Mouse (Mus musculus): Measurements from ENCODE around the gene Hoxb3. TPM values are rescaled to one million over a fixed set of nuclear protein-coding genes. Genes with fewer than 3 reads are reported as not detected.

The Hoxb3 gene
- 0.65 and 0.79 TPM in 2 replicates for polyA plus RNA-seq (2014; fragmentation: Nextera tagmentation; extraction: Ambion mirVana)

DNA sequence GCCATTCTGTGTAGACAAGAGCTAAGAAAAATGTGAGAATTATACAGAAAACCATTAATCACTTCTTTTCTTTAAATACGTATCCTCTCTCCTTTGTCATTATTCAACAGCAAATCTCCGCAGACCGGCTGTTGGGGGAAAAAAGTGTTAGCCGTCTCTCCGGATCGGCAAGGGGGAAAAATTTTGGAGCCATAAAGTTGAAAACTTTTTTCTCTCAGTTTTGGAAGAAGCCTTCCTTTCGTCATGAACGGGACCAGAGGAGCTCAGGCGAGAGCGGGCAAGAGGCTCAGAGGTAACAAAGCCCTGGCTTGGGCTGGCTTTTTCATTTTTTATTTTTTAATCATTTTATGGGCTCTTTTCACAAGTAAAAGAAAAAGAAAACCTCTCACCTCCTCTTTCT is at the start of gene Hoxb3:
TSS of gene Hoxb3 (plus strand) at position 173 of the 400 bp plus-strand sequence.
- Histone ChIP-seq H3K9ac (replicated peaks; ENCODE audit: low read length) (no peak within 1 kb of the TSS), H3K4me3 (ENCODE audit: low read depth, low read length) (no peak within 1 kb of the TSS), H3K4me1 (ENCODE audit: control insufficient read depth, insufficient read depth, low read length) (no peaks in the 10 kb centered on the region; the same call in 1 of the 2 replicates), H3K27me3 (ENCODE audit: control insufficient read depth, insufficient read depth, low read length) (peaks cover 91% of the 10 kb centered on the region), H3K27ac (replicated peaks; ENCODE audit: low read depth, low read length) (no peak within 1 kb of the TSS), H3K4me2 (ENCODE audit: low read depth, low read length) (no peak within 1 kb of the TSS), H3K36me3 (replicated peaks; ENCODE audit: control insufficient read depth, insufficient read depth, low read depth, low read length) (no peaks in the 10 kb centered on the region), H3K9me3 (replicated peaks; ENCODE audit: control insufficient read depth, low read length) (no peaks in the 10 kb centered on the region)
- DNase-seq (ENCODE audit: low spot score) (no peak), ATAC-seq (replicated peaks; ENCODE audit: insufficient number of reproducible peaks, low FRiP score, low TSS enrichment, low read depth) (no peak)
- WGBS, result 5% methylated on average over 10 of the region's 10 CpGs

DNA sequence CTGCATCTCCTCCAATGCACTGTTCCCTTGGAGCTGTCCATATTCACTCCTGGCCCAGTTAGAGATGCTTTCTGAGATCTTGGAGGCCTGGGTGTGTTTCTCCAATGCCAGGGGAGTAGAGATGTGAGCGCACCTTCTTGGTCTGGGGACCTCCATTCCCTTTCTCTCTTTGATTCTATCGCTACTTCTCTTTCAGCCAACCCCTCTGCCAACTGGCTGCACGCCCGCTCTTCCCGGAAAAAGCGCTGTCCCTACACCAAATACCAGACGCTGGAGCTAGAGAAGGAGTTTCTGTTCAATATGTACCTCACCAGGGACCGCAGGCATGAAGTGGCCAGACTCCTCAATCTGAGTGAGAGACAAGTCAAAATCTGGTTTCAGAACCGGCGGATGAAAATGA is 48.7 kb upstream of the Hoxb3 start:
- Histone ChIP-seq H3K36me3 (replicated peaks; ENCODE audit: control insufficient read depth, insufficient read depth, low read depth, low read length) (no peaks in the 10 kb centered on the region), H3K4me3 (ENCODE audit: low read depth, low read length) (no peak overlapping the region), H3K9me3 (replicated peaks; ENCODE audit: control insufficient read depth, low read length) (no peaks in the 10 kb centered on the region), H3K4me1 (ENCODE audit: control insufficient read depth, insufficient read depth, low read length) (peaks cover 2% of the 10 kb centered on the region; the same call in 1 of the 2 replicates), H3K27ac (replicated peaks; ENCODE audit: low read depth, low read length) (no peak overlapping the region), H3K27me3 (ENCODE audit: control insufficient read depth, insufficient read depth, low read length) (peaks cover 99% of the 10 kb centered on the region), H3K9ac (replicated peaks; ENCODE audit: low read length) (no peak overlapping the region), H3K4me2 (ENCODE audit: low read depth, low read length) (no peak overlapping the region)
- ATAC-seq (replicated peaks; ENCODE audit: insufficient number of reproducible peaks, low FRiP score, low TSS enrichment, low read depth), result no peak
- no peak for DNase-seq (ENCODE audit: low spot score)
- WGBS, result 3% methylated on average over 10 of the region's 10 CpGs

DNA sequence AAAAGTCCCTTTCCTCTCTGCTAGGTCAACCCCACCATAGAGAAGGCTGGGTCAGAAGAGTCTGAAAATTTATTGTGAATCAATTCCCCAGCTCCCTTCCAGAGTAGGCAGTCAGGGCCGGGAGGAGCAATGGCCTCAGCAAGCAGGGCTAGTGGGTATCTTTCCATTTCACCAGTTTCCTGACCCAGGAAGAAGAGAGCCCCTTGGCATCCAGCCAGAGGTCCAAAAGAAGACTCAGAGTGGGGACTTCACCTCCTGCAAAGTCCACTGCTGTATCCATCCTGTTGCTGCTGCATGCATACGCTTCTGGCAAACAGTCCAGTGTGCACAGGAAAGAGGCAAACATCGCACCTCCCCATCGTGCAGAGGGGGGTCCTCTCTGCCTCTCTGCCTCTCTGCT is 47.2 kb upstream of the Hoxb3 start:
- DNase-seq (ENCODE audit: low spot score), result no peak
- Histone ChIP-seq H3K9ac (replicated peaks; ENCODE audit: low read length) (no peak overlapping the region), H3K9me3 (replicated peaks; ENCODE audit: control insufficient read depth, low read length) (no peaks in the 10 kb centered on the region), H3K27me3 (ENCODE audit: control insufficient read depth, insufficient read depth, low read length) (peaks cover 98% of the 10 kb centered on the region), H3K4me3 (ENCODE audit: low read depth, low read length) (no peak overlapping the region), H3K36me3 (replicated peaks; ENCODE audit: control insufficient read depth, insufficient read depth, low read depth, low read length) (no peaks in the 10 kb centered on the region), H3K4me2 (ENCODE audit: low read depth, low read length) (no peak overlapping the region), H3K4me1 (ENCODE audit: control insufficient read depth, insufficient read depth, low read length) (peaks cover 2% of the 10 kb centered on the region; the same call in 1 of the 2 replicates), H3K27ac (replicated peaks; ENCODE audit: low read depth, low read length) (no peak overlapping the region)
- no peak for ATAC-seq (replicated peaks; ENCODE audit: insufficient number of reproducible peaks, low FRiP score, low TSS enrichment, low read depth)
- 5% methylated on average over 4 of the region's 4 CpGs for WGBS

DNA sequence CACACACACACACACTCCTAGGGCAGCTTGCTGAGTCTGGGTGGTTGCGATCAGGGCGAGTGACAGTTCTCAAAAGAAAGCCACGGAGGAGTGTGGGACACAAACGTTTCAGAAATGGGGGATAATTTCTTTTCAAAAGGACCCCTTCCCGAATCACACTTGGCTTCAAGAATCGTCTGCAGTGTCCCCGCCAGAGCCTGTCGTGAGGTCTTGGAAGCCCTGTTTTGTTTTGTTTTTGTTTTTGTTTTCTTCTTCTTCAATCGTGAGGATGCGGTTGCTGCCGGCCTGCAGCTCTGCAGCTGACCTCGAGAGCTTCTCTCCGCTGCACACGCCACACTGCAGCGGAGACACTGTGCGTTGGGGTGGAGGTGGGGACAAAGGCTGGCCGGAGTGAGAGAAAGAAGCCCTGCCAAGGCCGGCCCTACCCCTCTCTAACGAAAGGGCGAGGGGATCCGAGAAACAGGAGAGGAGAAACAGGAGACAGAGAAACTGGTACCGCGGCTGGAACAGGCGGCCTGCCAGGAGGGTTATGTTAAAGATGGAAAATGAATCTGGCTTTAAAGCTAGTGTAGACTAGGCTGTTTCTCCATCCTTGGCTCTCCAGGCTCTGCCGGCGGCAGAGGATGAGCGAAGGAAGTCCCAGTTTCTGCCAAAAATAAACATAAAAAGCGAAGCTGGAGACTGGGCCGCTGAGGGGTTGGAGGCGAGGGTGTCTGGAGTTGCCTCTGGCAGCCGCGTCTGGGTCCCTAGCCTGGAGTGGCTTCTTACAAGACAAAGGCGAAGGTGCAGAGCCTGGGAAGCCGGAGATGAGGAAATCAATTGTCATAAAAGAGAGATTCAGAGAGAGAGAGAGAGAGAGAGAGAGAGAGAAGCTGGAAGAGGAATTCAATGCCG is 45.7 kb upstream of the Hoxb3 start:
- DNase-seq (ENCODE audit: low spot score), result no peak
- Histone ChIP-seq H3K4me3 (ENCODE audit: low read depth, low read length) (no peak overlapping the region), H3K9ac (replicated peaks; ENCODE audit: low read length) (no peak overlapping the region), H3K9me3 (replicated peaks; ENCODE audit: control insufficient read depth, low read length) (no peaks in the 10 kb centered on the region), H3K36me3 (replicated peaks; ENCODE audit: control insufficient read depth, insufficient read depth, low read depth, low read length) (no peaks in the 10 kb centered on the region; the same call in 1 of the 2 replicates), H3K27ac (replicated peaks; ENCODE audit: low read depth, low read length) (no peak overlapping the region), H3K4me2 (ENCODE audit: low read depth, low read length) (no peak overlapping the region), H3K27me3 (ENCODE audit: control insufficient read depth, insufficient read depth, low read length) (peaks cover 96% of the 10 kb centered on the region), H3K4me1 (ENCODE audit: control insufficient read depth, insufficient read depth, low read length) (no peaks in the 10 kb centered on the region)
- no peak for ATAC-seq (replicated peaks; ENCODE audit: insufficient number of reproducible peaks, low FRiP score, low TSS enrichment, low read depth)
- WGBS, result 1% methylated on average over 35 of the region's 35 CpGs

- Histone ChIP-seq H3K9me3 (replicated peaks; ENCODE audit: control insufficient read depth, low read length) (no peaks in the 10 kb centered on the region), H3K27ac (replicated peaks; ENCODE audit: low read depth, low read length) (no peak overlapping the region), H3K4me3 (ENCODE audit: low read depth, low read length) (no peak overlapping the region), H3K27me3 (ENCODE audit: control insufficient read depth, insufficient read depth, low read length) (peaks cover 94% of the 10 kb centered on the region), H3K36me3 (replicated peaks; ENCODE audit: control insufficient read depth, insufficient read depth, low read depth, low read length) (no peaks in the 10 kb centered on the region; the same call in 1 of the 2 replicates), H3K4me2 (ENCODE audit: low read depth, low read length) (no peak overlapping the region), H3K9ac (replicated peaks; ENCODE audit: low read length) (no peak overlapping the region), H3K4me1 (ENCODE audit: control insufficient read depth, insufficient read depth, low read length) (no peaks in the 10 kb centered on the region)
- WGBS, result 20% methylated on average over 12 of the region's 14 CpGs
- ATAC-seq (replicated peaks; ENCODE audit: insufficient number of reproducible peaks, low FRiP score, low TSS enrichment, low read depth), result no peak
- DNase-seq (ENCODE audit: low spot score), result no peak
These were observed 44.8 kb upstream of the Hoxb3 start for GRCm38 (mm10) chr11:96278324-96278723.

DNA sequence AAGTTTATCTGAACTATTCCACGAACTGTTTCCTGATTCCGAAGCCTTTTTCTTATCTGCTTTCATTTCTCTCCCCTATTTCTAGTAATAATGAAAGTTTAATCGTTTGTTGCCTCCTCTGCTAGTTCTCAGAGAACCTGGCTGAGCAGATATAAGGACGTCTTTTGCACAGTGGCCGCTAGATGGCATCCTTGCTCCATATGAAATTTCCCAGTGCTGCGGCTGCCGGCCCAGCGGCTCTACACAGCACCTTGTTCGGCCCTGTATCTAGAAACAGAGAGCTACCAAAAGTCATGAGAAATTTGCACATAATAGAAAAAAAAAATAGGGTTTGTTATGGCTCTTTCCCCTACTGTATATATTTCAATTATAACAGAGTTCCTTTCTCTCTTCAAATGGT is 44.4 kb upstream of the Hoxb3 start:
- Histone ChIP-seq H3K36me3 (replicated peaks; ENCODE audit: control insufficient read depth, insufficient read depth, low read depth, low read length) (no peaks in the 10 kb centered on the region; the same call in 1 of the 2 replicates), H3K4me2 (ENCODE audit: low read depth, low read length) (no peak overlapping the region), H3K4me3 (ENCODE audit: low read depth, low read length) (no peak overlapping the region), H3K9ac (replicated peaks; ENCODE audit: low read length) (no peak overlapping the region), H3K27me3 (ENCODE audit: control insufficient read depth, insufficient read depth, low read length) (peaks cover 93% of the 10 kb centered on the region), H3K27ac (replicated peaks; ENCODE audit: low read depth, low read length) (no peak overlapping the region), H3K9me3 (replicated peaks; ENCODE audit: control insufficient read depth, low read length) (no peaks in the 10 kb centered on the region), H3K4me1 (ENCODE audit: control insufficient read depth, insufficient read depth, low read length) (no peaks in the 10 kb centered on the region)
- peak; percentile 91 for DNase-seq (ENCODE audit: low spot score)
- ATAC-seq (replicated peaks; ENCODE audit: insufficient number of reproducible peaks, low FRiP score, low TSS enrichment, low read depth), result no peak
- under 1% methylated on average over 9 of the region's 9 CpGs for WGBS

DNA sequence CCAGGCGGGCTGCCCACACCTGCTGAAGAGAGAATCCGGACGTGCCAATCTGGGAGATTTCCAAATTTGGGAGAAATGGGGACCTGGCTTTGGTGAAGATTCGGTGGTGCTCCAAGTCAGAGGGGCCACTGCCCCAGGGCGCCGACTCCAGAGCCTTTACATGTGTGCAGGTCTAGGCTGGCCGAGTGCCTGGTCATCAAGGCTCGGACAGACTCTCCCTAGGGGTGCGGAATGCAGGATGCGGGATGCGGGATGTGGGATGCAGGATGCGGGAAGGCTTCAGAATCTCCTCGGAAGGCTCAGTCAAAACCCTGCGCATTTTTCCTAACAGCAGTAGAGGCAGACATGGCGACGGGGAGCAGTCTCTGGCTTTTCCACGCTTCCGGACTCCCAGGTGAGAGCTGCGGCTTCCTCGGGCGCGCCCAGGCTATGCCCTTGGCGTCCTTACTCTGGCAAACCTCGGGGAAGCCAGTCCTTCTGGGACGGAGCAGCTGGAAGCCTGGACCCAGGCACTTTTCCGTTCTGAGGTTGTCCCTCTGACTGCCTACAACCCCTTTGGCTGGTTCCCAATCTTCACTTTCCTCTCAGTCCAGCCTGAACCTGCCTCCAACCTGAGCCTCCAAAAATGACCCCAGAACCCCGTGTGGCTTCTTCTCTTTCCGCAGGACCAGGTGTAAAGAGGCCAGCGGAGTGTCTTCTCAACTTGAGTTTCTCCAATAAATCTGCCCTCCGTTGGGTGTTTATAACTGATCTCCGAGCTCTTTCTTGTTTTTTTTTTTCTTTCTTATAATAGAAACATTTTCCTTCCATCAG is 43.5 kb upstream of the Hoxb3 start:
- no peak overlapping the region for H3K9ac ChIP-seq (replicated peaks; ENCODE audit: low read length)
- H3K9me3 ChIP-seq (replicated peaks; ENCODE audit: control insufficient read depth, low read length), result no peaks in the 10 kb centered on the region
- H3K4me2 ChIP-seq (ENCODE audit: low read depth, low read length), result no peak overlapping the region
- H3K4me1 ChIP-seq (ENCODE audit: control insufficient read depth, insufficient read depth, low read length), result no peaks in the 10 kb centered on the region
- DNase-seq (ENCODE audit: low spot score), result no peak
- peaks cover 91% of the 10 kb centered on the region for H3K27me3 ChIP-seq (ENCODE audit: control insufficient read depth, insufficient read depth, low read length)
- no peaks in the 10 kb centered on the region; the same call in 1 of the 2 replicates for H3K36me3 ChIP-seq (replicated peaks; ENCODE audit: control insufficient read depth, insufficient read depth, low read depth, low read length)
- no peak for ATAC-seq (replicated peaks; ENCODE audit: insufficient number of reproducible peaks, low FRiP score, low TSS enrichment, low read depth)
- WGBS, result 2% methylated on average over 31 of the region's 31 CpGs
- H3K4me3 ChIP-seq (ENCODE audit: low read depth, low read length), result no peak overlapping the region
- no peak overlapping the region for H3K27ac ChIP-seq (replicated peaks; ENCODE audit: low read depth, low read length)
